Mouse (Mus musculus) brain, embryonic 14.5 days (tissue): ENCODE measurements around the gene Lgi2. TPM values are rescaled to one million over a fixed set of nuclear protein-coding genes. Genes with fewer than 3 reads are reported as not detected.
A peak's percentile ranks its signal among the peaks of the same experiment; 100 is the strongest.

Experiments used
- DNase-seq: peaks from one replicate; pipeline ENCODE4 v3.0.0-alpha.2; 2011; ENCODE audit warnings: low read depth
- CTCF ChIP-seq: fragments of 200-500 bp; IDR thresholded peaks from 2 replicates; pipeline ENCODE4 v1.5.1; 2012; ENCODE audit warnings: inconsistent platforms, mild to moderate bottlenecking, moderate library complexity, borderline replicate concordance; ENCODE audit not compliant: insufficient read depth, insufficient read length; ENCODE audit errors: extremely low read depth
- POLR2A ChIP-seq: fragments of 200-500 bp; IDR thresholded peaks from 2 replicates; pipeline ENCODE4 v1.6.1; 2012; ENCODE audit warnings: mild to moderate bottlenecking, inconsistent platforms, borderline replicate concordance; ENCODE audit not compliant: poor library complexity, insufficient read depth, insufficient read length, severe bottlenecking; ENCODE audit errors: extremely low read depth
- polyA plus RNA-seq: library from polyadenylated mRNA; depleted of rRNA; stranded (reverse); fragments of >200 nt; gene quantifications from 2 replicates; pipeline ENCODE4 v1.2.3, GENCODE M21; 2012; rRNA removed

Gene Lgi2
- 3.1 and 8.3 TPM in 2 replicates for polyA plus RNA-seq

DNA sequence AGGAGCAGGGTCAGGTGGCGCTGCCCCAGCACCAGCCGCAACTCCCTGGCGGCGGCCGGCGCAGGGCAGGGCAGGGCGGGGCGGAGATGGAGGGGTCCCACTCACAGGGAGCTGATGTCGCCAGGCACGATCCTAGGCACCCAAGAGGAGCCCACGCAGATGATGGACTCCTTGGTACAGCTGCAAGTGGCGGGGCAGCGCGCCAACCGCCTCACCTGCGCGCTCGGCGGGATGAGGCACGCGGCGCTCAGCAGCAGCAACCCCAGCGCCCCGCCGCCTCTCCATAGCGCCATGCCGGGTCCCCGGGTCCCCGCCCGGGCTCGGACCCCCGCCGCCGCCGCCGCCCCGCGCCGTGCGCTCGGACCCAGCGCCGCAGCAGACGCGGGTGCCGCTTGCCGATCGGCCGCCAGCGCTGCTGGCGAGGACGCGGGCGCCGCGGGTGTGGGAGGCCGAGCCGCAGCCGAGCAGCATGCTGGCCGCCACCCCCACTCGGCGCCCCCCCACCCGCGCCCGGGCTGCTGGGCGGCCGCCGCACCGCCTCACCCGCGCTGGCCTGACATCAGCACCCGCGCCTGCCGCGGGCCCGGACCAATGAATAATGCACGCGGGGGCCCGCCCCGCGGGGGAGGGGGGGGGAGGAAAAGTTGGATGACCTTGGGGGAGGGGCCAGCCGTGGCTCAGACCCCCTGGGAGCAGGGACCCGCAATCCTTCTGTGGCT lies at the start of gene Lgi2:
Gene Lgi2, minus strand, starts transcription at position 650 of the 719 bp plus-strand sequence.
- TF ChIP-seq CTCF (no peak), POLR2A (no peak)

DNA sequence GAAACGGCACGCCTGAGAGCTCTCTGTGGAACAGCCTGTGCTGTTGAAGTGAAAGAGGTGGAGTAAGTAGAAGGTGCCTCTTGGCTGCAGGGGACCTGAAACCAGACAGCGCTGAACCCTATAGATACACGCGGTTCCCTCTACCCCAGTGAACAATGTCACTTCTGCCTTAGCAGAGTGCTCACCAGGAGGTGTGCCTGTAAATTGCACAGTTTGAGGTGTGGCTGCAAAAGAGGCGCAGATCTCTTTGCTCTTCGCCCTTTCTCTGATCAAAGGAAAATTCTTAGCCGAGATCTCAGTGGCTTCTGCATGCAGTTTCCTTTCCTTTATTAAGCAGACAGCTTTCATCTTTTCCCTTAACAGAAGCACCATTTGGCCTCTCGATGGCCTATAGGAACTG lies 49.2 kb upstream of the Lgi2 start:
- peak; percentile 56 for DNase-seq
- TF ChIP-seq CTCF (no peak), POLR2A (no peak)

More for the DNA sequence above, at the start of gene Lgi2:
- DNase-seq = peak; percentile 62

DNA sequence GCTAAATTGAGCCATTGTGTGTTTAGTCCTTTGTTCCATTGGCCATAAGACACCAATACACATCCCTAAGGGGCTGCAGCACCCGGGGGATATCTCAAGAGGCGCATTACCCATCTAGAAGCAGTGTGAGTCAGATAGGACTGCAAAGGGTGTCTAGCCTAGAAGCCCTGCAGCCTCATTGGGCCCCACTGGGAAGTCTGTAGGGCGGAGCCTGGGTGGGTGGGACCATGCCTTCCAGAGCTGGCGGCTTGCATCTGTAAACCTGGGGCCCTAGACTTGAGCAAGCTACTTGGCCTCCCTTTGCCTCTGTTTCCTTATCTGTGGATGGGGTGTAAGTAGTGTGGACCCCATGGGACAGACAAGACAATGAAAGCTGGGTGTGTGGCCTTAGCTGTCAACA lies 48.4 kb upstream of the Lgi2 start:
- TF ChIP-seq CTCF = no peak
- no peak for TF ChIP-seq POLR2A
- DNase-seq = no peak

DNA sequence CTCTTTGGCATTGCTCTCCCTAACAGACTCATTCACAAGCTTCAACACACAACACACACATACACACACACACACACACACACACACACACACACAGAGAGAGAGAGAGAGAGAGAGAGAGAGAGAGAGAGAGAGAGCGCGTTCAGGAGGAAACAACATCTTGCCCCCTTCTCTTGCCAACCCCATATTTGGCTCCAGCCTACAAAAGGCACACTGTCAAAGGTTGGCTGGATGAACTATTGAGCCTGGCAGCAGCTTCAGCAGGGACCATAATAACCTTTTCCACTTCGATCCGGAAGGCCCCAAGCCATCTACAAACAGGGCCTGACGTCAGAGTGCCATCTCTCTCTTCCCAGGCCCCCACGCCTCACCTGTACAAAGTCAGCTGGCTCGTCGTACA lies 46.5 kb upstream of the Lgi2 start:
- TF ChIP-seq CTCF = no peak
- DNase-seq = no peak

DNA sequence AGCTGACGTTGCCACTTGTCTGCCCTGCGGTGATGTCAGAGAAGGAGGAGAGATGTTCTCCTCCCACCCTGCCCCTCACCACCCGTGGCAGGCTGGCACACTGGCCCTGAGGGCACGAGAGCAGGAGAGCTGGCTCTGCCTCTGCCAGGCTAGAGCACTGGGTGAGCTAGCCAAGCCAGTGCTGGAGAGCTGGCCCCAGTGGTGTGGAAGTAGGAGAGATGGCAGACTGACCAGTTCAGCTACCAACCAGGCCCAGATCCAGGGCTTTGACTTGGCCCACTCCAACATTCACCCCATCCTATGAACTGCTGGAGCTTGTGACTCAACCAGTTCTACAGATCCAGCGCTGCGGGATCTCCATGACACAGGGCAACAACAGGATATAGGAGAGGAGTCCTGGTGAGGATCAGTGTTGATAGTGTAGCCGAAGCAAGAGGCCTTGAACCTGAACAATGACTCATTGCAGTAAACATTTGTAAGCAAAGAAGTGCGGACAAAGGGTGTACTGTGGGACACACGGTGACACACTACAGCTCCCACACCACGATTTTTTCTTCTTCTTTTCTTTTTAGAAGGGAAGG lies 45.1 kb upstream of the Lgi2 start:
- DNase-seq = no peak
- TF ChIP-seq CTCF = no peak
- no peak for TF ChIP-seq POLR2A

DNA sequence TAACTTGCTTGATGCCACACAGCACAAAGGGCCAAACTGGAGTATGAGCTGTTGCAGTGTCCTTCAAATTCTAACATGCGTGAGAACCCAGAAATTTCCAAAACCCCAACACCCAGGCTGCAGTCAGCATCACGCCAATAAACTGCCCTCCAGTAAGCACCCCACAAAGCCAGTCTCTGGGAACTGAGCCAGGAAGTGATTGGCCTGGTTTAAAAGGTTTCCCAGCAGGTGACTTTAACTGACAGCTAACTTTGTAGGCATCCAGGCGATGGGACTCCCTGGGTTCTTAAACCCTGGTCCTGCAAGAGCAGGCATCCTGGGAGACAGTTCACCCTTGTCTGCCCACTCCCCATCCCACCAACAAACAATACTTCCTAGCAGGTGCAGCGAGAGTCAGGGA lies 44.0 kb upstream of the Lgi2 start:
- TF ChIP-seq POLR2A (no peak), CTCF (no peak)
- DNase-seq = peak; percentile 50

DNA sequence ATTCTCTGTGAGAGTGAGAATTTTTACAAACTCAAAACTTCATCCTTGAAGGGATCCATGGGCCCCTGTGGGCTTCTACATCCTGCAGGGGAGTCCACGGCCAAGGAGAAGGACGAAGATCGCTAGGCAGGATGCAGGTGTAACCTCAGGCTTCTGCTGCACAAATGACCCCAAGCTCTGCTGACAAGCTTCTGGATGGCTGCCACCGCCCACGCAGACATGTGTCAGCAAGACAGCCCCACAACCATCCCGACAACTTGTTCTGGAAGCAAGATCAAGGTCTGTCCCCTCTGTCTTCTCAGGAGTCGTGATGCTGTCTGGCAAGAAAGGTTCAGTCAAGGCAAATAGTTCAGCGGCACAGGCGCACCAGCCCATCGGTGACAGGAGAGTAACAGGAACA lies 43.4 kb upstream of the Lgi2 start:
- DNase-seq = no peak
- TF ChIP-seq POLR2A = no peak
- no peak for TF ChIP-seq CTCF

DNA sequence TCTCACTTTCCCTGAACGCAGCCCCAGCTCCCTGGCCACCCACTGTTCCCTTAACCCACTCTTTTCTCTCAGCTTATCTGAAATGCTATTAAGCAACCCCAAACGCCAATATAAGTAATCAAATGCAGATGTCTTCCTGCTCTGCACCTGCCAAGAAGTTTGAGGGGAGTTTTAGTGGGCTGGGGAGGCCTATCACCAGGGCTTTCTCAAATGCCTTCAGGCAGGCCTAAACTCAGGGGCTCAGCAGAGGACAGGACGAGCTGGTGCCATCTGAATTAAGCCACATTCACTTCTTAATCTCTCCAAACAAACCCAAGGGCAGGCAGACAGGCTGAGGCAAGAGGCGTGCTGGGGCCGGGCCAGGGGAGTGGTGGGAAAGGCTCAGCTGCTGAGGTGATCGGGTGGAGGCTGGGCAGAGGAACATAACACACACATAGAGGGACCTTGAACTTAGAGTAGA lies 38.4 kb upstream of the Lgi2 start:
- DNase-seq = no peak
- TF ChIP-seq POLR2A (no peak), CTCF (no peak)

DNA sequence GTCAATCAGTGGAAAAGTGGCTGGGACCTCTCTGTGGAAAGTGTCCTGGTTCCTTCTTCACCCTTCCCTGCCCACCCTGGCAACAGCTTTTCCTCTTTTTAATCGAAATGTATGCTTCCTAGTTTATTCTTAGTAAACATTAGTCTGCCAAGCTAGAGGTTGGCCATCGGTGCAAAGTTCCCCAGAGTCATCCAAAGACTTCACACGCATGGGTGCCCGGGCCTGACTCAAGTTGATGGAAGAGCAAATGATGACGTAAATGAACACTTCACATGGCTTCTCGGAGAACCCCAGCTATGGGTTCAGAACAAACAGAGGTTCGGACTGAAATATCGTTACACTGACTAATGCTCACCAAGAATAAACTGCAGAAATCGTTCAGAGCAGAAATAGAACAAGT lies 24.4 kb upstream of the Lgi2 start:
- TF ChIP-seq POLR2A = no peak
- no peak for TF ChIP-seq CTCF
- DNase-seq = no peak

DNA sequence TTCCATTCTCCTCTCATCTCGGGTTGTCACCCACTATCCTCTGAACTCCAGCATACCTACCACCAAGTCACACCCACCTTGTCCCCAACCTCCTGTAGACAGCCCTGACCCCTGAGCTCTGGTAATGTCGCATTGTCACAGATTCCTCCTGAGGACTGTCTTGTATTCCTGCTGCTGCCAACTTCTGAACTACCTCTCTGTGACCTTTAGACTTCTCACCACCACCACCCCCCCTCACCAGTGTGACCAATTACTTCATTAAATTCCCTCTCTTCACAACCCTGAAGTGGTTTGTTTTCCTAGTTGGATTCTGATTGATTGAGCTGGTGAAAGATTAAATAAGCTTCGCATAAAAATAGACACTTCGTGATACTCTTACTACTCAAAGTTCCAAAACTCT lies 22.4 kb upstream of the Lgi2 start:
- DNase-seq = no peak
- TF ChIP-seq CTCF (no peak), POLR2A (no peak)

DNA sequence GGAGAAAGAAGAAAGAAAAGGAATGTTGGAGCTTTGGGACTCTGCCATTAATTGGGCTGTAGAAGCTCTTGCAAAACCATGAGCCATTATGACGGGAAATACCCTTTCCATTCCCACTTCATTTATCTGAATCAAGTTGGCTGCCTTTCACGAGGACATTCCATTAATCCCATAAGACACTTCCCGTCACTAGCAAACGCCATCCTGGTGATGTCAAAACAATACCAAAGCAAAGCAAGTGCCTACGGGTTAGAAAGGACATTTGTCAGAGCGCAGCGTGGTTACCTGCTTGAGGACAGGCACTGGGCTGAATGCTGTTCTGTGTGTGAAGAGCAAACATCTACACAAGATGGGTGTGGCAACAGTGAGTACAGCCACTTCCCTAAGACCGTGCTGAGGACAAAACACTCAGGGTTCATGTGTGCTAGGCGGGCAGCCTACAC lies 21.1 kb upstream of the Lgi2 start:
- no peak for DNase-seq
- TF ChIP-seq POLR2A (no peak), CTCF (no peak)

DNA sequence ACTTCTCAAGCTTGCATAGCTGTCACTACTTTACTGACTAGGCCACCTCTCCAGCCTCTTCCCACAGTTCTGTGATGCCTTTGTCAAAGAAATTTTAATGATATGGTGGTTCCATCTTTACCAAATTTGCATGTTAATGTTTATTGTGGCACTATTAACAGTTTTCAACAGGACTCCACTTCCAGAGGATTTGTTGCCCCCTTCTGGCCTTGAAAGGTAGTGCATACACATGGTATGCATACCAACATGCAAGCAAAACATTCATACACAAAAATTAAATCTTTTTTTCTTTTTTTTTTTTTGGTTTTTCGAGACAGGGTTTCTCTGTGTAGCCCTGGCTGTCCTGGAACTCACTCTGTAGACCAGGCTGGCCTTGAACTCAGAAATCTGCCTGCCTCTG lies 6.3 kb upstream of the Lgi2 start:
- no peak for DNase-seq
- TF ChIP-seq CTCF (no peak), POLR2A (no peak)

DNA sequence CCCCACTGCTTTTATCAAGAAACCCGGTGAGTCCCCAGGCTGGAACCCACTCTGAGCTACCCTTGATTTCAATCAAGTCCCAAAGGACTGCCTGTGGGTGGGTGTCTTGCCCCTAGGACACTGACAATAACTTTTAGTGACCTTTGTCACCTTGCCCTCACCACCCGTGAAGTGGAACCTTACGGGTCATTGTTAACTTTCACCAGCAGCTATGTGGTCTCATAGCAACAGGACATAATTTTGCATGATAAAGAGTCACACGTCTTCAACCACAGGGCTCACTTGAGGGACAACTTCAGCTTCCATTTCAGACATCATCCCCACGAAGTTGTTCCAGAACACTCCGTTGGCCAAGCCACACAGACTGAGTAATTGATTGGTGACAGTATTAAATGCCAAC lies 4.5 kb upstream of the Lgi2 start:
- TF ChIP-seq POLR2A = no peak
- TF ChIP-seq CTCF = no peak
- DNase-seq = no peak
